Mouse (Mus musculus) liver, adult (tissue): ENCODE measurements around the gene Amh.

Source experiments
- GATA4 ChIP-seq: IDR thresholded peaks from 2 replicates; pipeline ENCODE4 v1.6.1; 2014; ENCODE audit warnings: mild to moderate bottlenecking, low read length; ENCODE audit not compliant: insufficient replicate concordance

Gene Amh

DNA sequence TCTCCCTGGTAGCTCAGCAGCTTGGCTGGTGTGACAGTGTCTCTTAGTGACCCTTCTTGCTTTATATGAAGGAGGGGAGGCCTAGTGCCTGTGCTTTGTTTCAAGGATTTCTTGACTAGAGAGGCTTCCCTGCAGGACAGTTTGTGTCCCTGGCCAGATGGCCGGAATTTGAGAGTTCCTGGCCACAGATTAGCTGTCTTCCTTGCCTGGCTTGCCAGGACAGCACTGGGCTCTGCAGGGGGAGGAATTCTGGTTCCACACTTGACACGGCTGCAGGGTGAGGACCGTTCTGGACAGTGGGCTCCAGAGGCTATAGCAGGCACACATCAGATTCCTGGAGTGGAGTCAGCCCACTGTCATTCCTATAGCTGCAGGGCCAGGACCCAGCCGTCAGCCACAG, 29.3 kb upstream of the Amh start:
- no peak for TF ChIP-seq GATA4

- no peak for TF ChIP-seq GATA4
Measured at GRCm38 (mm10) chr10:80776358-80776869, 28.6 kb upstream of the Amh start.

DNA sequence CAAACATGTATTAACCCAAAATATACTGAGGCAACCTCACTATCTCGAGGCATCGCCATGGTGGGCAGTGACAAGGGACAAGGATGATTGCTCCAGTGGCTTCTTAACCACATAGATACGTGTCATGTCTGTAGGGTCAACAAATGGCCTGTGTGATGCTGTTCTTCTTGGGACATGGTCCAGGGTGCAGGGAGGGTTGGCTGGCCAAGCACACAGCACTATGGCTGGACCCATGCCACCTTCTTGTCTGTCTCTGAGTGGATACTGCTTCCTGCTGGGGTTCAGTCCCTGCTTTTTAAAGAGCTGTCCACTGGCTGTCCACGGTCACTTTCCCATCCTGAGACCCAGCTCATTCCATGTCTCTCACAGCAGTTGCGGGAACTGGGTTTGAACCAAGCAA, 27.9 kb upstream of the Amh start:
- TF ChIP-seq GATA4 = no peak

- TF ChIP-seq GATA4 = peak; percentile 47; the same call in 1 of the 2 replicates
Measured at GRCm38 (mm10) chr10:80779565-80779964, 25.5 kb upstream of the Amh start.

DNA sequence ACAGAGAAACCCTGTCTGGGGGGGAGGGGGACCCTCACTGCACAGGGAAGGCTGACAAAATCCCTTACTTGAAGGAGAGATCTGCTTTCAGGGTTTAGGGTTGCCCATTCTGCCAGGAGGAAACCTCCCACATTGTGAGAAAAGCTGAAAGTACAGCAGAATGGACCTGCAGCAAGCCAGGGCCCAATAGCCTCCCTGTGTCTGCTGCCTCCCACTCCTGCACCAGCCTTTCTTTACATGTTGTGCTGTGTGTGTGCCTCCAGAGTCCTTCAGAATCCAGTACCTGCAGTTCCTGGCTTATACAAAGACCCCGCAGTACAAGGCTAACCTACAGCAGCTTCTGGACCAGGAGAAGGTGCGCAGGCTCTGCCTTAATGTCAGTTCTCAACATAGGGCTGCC, 20.7 kb upstream of the Amh start:
- no peak for TF ChIP-seq GATA4

GRCm38 (mm10) chr10:80784871-80785270, 20.2 kb upstream of the Amh start:
- TF ChIP-seq GATA4 = no peak

DNA sequence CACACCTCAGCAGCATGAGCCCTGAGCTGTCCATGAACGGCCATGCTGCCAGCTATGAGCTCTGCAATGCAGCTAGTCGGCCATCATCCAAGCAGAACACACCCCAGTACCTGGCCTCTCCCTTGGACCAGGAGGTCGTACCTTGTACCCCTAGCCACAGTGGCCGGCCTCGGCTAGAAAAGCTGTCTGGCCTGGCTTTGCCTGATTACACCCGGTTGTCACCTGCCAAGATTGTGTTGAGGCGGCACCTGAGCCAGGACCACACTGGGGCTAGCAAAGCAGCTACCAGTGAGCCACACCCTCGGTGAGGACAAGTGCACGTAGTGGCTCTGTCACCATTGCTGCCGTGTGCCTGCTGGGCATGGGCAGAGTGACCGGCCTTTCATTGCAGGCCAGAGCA, 19.1 kb upstream of the Amh start:
- no peak for TF ChIP-seq GATA4

GRCm38 (mm10) chr10:80787517-80787916, 17.5 kb upstream of the Amh start:
- no peak for TF ChIP-seq GATA4

DNA sequence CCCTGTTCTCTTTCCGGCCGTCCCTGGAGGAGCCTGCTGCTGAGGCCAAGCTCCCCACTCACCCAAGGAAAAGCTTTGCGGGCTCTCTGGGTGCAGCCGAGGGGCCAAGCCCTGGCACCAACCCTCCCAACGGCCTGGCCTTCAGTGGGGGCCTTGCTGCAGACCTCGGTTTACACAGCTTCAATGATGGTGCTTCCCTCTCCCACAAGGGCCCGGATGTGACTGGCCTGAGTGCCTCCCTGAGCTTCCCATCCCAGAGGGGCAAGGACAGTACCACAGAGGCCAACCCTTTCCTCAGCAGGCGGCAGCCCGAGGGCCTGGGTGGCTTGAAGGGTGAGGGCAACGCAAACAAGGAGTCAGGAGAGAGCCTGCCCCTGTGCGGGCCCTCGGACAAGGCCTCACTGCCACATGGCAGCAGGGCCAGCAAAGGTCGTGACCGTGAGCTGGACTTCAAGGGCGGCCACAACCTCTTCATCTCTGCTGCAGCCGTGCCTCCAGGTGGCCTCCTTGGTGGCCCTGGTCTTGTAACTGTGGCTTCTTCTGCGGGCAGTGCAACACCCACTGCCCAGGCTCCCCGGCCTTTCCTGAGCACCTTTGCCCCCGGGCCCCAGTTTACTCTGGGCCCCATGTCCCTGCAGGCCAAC, 14.2 kb upstream of the Amh start:
- no peak for TF ChIP-seq GATA4

DNA sequence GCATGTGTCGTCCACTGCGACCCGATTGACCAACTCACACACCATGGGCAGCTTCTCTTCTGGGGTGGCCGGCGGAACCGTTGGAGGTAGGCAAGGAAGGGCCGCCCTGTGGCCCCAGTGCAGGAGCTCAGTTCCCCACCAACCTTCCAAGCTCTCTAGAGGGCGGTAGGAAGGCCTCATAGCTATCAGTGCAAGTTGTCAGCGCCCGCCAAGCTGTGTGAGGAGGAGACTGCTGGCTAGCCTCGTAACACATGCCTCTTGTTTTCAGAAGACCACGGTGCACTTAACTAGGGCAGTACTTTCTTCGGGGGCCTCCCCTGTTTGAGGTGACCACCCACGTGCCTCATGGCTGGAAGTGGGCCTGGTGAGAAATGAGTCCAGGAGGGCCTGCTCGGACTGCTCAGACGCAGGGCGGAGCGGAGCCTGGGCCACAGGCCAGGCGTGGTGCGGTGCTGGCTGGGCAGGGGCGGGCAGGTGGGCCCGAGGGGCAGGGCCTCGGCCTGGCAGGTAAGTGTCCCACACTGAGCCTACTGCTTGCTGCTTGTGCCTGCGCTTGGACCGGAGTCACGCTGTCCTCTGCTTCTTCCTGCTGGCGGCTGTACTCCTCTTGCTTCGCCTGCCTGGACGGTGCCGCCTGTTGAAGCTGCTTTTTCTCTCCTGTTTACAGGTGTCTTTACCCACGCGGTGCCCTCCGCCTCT, 13.4 kb upstream of the Amh start:
- TF ChIP-seq GATA4 = no peak

DNA sequence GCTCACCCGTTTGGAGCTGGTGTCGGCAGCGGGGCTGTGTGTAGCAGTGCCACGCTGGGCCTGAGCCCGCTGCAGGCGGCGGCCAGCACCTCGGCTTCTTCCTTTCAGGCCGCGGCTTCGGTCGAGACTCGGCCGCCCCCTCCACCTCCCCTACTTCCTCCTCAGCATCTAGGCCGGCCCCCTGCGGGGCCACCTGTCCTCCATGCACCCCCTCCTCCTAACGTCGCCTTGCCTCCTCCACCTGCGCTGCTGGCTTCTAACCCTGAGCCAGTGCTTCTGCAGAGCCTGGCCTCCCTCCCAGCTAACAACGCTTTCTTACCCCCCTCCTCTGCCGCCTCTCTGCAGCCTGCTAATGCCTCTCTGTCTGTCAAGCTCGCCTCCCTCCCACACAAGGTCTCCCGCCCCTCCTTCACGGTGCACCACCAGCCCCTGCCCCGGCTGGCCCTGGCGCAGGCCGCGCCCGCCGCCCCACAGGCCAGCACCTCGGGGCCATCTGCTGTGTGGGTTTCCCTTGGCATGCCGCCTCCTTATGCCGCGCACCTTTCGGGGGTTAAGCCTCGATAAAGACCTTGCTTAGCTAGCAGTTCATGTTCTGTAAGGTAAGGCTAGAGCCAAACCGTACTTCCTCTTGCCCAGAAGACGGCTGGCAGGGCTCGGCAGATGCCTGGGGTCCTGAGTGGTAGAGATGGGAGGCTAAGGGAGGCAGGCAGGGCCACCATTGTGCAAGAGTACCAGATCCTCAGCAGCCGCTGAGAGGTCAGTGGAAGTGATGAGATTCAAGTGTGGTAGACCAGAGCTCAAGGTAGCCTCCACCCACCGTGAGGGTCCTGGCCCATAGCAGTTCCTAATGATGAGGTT, 12.6 kb upstream of the Amh start:
- TF ChIP-seq GATA4 = no peak

GRCm38 (mm10) chr10:80793033-80793784, 11.8 kb upstream of the Amh start:
- no peak for TF ChIP-seq GATA4

- no peak for TF ChIP-seq GATA4
Measured at GRCm38 (mm10) chr10:80793803-80794202, 11.2 kb upstream of the Amh start.

DNA sequence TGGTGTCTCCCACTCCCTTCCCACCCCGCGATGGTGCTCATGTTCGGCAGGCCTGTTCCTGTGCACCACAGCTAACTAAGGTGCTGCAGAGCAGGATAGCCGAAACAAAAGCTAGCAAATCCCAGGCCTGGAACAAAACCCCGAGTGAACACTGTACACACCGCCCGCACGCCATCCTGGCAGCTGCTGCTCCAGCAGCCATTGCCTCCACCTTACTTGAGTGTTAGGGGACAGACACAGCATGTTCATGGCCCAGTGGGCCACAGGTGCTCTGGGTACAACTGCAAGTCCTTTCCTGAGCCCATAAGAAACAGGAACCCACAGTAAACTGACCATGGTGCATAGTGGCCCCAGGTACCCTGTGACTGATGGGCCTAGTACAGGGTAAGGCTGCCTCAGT, 10.3 kb upstream of the Amh start:
- no peak for TF ChIP-seq GATA4

DNA sequence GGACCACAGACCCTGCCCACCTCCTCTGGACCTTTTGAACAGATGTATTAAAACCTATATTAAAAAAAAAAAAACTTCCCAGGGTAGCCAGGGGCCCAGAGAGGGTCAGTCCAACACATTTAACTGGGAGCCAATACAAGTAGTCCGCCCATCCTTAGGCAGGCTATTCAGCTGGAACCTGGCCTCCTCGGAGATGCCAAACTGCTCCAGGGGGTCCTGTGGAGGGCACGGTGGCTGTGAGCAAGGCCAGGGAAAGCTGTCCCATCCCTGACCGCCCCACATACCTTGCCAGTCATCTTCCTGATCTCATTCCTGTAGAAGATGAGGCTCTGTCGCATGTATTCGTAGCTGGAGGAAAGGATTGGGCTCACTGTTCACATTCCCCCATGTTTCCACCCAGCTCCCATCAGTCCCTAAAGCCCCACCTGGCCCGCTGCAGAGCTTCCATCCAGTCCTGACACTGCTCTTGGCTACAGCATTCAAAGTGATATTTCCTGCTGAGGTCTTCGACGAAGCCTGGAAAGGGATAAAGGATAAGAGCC, 8.7 kb upstream of the Amh start:
- TF ChIP-seq GATA4 = no peak
